Mouse (Mus musculus) CD4-positive, CD25-positive, alpha-beta regulatory T cell, adult 9 weeks (primary cell): ENCODE results near the gene Trim80. TPM values are rescaled to one million over a fixed set of nuclear protein-coding genes. Genes with fewer than 3 reads are reported as not detected.

Experiments
- polyA plus RNA-seq: library from polyadenylated mRNA; unstranded; fragments of 100-300 nt; shearing (Covaris generic); gene quantifications from one replicate; pipeline ENCODE4 v1.2.1, GENCODE M21; 2017

Trim80 gene
- polyA plus RNA-seq: not detected

DNA sequence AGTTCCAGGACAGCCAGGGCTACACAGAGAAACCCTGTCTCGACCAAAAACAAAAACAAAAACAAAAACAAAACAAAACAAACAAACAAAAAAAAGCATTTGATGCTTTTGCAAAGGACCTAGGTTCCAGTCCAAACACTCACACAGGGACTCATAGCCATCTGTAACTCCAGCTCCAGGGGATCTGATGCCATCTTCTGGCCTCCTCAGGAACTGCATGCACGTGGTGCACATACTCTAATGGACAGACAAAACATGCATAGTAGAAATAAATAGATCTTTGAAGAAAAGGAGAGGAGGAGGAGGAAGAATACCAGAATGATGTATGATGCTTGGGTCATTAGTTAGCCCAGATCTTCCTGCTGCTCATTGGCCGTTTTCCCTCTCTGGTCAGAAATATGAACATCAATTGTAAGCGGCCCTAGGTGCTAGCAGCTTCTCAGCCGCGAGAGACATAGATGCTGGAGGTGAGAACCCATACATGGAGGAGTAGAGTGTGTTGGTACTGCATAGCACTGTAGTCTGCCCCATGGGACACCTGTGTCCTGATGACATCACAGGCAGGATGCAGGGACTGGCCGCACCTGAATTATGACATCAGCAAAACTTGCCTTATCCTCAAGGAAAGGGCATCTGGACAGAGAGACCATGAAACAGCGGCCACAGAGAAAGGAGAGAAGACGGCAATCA, at the start of gene Trim80:
TSS of gene Trim80 (plus strand) at position 640 of the 690 bp plus-strand sequence.

DNA sequence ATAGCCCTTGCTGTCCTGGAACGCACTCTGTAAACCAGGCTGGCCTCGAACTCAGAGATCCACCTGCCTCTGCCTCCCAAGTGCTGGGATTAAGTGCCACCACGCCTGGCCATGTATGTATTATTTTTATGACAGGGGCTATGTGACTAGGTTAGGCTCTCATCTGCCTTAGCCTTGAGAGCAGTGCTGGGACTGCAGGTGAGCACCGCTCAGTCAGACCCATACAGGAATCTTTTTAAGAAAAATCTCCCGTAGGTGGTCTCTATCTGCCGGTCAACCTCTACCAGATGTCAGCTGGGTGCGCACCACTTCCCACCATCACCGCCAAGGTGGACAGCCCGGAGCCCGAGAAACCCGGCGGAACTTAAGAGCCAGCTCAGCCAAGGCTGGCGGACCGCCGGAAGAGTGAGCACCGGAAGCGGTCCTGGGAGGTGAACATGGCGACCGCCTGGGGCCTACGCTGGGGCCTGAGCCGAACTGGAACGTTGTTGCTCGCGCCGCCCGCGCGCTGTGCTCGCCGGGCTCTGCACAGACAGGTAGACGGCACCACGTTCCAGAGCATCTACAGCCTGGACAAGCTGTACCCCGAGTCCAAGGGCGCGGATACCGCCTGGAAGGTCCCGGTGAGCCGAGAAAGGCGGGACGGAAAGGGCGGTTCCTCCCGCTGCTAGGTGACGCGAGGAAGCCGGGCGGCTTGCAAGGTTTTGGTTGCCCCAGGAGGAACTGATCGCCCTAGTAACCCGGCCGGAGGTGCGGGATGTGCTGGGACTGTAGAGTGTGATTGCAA, 36.8 kb upstream of the Trim80 start, which contains the start of gene Mrpl58:
TSS of gene Mrpl58 (plus strand) at position 415 of the 787 bp plus-strand sequence.

DNA sequence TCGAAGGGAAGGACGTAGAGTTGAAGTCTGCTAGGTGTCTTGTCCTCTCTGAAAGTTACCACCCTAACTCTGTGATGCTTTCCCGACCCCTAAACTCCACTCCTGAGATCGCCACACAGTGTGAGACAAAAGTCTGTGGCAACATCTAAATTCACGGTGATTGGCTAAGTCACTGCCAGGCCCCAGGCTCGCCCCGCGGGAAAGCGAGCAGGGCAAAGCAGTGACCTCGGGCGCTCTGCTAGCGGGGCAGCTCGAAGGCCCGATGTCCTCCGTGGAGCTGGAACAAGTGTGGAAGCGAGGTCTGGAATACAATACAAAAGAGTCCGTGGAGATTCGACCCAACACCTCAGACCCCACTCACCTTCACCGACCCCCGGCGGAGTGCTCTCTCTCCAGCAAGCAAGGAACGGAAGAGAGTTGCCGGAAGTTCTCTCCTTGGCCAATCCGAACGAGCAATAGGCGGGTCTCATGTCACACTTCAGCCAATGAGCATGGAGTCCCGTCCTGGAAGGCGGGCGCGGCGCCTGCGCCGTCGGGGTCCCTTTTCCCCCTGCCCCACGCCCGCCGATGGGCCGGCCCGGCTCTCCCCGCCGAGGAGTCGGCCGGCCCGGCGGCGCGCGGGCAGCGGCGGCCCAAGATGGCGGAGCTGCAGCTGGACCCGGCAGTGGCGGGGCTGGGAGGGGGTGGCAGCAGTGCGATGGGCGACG, 20.7 kb upstream of the Trim80 start, which contains the start of the genes Atp5h and Kctd2:
TSS of gene Atp5h (minus strand) at position 432 of the 707 bp plus-strand sequence.
TSS of gene Kctd2 (plus strand) at position 598 of the 707 bp plus-strand sequence.

DNA sequence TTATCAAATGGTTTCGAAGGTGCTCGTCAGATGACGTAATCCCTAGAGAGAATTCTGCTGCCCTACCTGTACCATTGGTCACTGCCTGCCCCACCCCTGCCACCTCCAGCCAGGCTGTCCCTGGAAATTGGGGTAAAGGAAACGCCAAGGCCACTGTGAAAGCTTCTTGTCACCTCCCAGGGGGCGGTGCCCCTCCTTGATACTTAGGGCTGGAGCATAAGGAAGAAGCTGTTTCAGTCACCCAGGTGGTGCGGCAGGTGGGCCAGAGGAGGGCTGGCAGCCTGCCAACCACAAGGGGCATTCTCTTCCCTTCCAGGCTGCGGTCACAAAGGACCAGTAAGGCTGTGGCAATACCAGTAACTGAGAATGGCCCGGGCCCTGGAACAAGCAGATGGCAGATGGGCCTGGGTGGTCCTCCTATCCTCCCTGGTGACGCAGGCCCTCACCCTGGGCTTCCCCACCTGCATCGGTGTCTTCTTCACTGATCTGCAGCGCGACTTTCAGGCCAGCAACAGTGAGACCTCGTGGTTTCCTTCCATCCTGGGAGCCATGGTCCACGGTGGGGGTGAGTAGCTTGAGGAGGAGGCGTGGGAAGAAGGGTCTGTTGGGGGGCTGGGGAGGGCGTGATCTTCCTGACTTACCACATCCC, 22.0 kb downstream of the Trim80 start, which contains the start of gene Slc16a5:
TSS of gene Slc16a5 (plus strand) at position 232 of the 649 bp plus-strand sequence.

GRCm38 (mm10) chr11:115475025-115475757, 34.8 kb downstream of the Trim80 start, which contains the start of gene Armc7:
Armc7 (plus strand) TSS chr11:115475667.

DNA sequence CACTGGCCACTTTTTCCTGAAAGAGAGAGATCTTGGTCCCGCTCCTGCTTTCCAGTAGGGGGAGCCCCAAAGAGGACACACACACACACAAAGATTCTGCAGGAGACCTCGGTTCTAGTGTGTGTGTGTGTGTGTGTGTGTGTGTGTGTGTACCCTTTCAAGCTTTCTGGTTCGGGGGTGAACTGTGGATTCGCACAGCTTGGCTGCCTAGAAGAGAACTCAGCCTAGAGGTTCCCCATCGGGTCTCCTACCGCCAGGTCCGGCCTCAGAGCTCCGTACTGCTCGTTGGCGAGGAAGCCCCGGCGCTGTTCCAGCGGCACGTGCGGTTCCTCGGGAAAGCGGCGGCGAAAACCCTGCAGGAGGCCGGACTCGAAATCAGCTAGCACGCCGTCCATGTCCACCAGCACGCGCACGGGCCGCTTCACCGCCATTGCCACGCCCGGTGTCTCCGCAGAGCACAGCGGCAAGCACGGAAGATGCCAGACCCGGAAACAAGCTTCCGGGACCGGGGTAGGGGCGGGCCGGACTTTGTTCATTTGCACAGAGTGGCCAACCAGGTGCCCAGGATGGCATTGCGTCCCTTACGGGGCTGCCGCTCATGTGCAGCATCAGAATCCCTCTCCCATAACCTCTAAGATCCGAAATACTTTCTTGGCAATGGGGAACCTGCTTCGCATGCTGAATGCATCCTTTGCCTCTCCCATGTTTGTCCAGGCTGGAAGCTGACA, 51.2 kb downstream of the Trim80 start, which contains the start of gene Nt5c:
TSS of gene Nt5c (minus strand) at position 507 of the 728 bp plus-strand sequence.

Other genes starting within 250 kb of the Trim80 start
- not detected for gene Grin2c, start 173.3 kb upstream of the Trim80 start, polyA plus RNA-seq
- 44.7 TPM for gene Fdxr, start 163.5 kb upstream of the Trim80 start, polyA plus RNA-seq
- gene Fads6, start 142.9 kb upstream of the Trim80 start, polyA plus RNA-seq: 1.6 TPM
- not detected for gene Otop2, start 133.4 kb upstream of the Trim80 start, polyA plus RNA-seq
- not detected for gene Ush1g, start 118.5 kb upstream of the Trim80 start, polyA plus RNA-seq
- gene Otop3, start 105.8 kb upstream of the Trim80 start, polyA plus RNA-seq: not detected
- 16.5 TPM for gene Hid1, start 72.8 kb upstream of the Trim80 start, polyA plus RNA-seq
- not detected for gene Cdr2l, start 58.6 kb upstream of the Trim80 start, polyA plus RNA-seq
- gene Mrpl58, start 36.8 kb upstream of the Trim80 start, polyA plus RNA-seq: 206 TPM
- 760 TPM for gene Atp5h, start 20.6 kb upstream of the Trim80 start, polyA plus RNA-seq
- 4.4 TPM for gene Kctd2, start 20.4 kb upstream of the Trim80 start, polyA plus RNA-seq
- 23.6 TPM for gene Slc16a5, start 21.9 kb downstream of the Trim80 start, polyA plus RNA-seq
- gene Armc7, start 35.1 kb downstream of the Trim80 start, polyA plus RNA-seq: 115 TPM
- 388 TPM for gene Nt5c, start 51.3 kb downstream of the Trim80 start, polyA plus RNA-seq
- gene Jpt1, start 73.8 kb downstream of the Trim80 start, polyA plus RNA-seq: 645 TPM
- 775 TPM for gene Sumo2, start 95.7 kb downstream of the Trim80 start, polyA plus RNA-seq
- 95.7 TPM for gene Nup85, start 123.9 kb downstream of the Trim80 start, polyA plus RNA-seq
- gene Mrps7, start 163.4 kb downstream of the Trim80 start, polyA plus RNA-seq: 68.3 TPM
- gene Gga3, start 163.5 kb downstream of the Trim80 start, polyA plus RNA-seq: 71.5 TPM
- 198 TPM for gene Mif4gd, start 172.4 kb downstream of the Trim80 start, polyA plus RNA-seq
- 70.8 TPM for gene Slc25a19, start 187.8 kb downstream of the Trim80 start, polyA plus RNA-seq